Mouse (Mus musculus) lung, postnatal 0 days (tissue): ENCODE results near the gene Mcm6. TPM values are rescaled to one million over a fixed set of nuclear protein-coding genes. Genes with fewer than 3 reads are reported as not detected.
A peak's percentile ranks its signal among the peaks of the same experiment; 100 is the strongest.

Source experiments
- ATAC-seq: fragments of 200-750 bp; cut with Nextera tagmentation; 2 replicates; pipeline ENCODE4 v1.8.0; 2017; ENCODE audit warnings: moderate library complexity
- DNase-seq: peaks from one replicate; pipeline ENCODE4 v3.0.0-alpha.2; 2016; ENCODE audit warnings: low spot score
- H3K27ac ChIP-seq: fragments of 300-500 bp; sonication (generic); 2 replicates; pipeline ENCODE4 v1.5.1; 2014; ENCODE audit warnings: antibody characterized with exemption, mild to moderate bottlenecking, low read length, mixed read lengths
- H3K27me3 ChIP-seq: fragments of 300-500 bp; sonication (generic); replicated peaks from 2 replicates; pipeline ENCODE4 v1.6.1; 2014; ENCODE audit warnings: low read length, mixed read lengths; ENCODE audit not compliant: insufficient read depth
- H3K36me3 ChIP-seq: fragments of 300-500 bp; sonication (generic); 2 replicates; pipeline ENCODE4 v1.6.1; 2014; ENCODE audit warnings: low read length, mixed read lengths; ENCODE audit not compliant: insufficient read depth
- H3K4me1 ChIP-seq: fragments of 300-500 bp; sonication (generic); 2 replicates; pipeline ENCODE4 v1.6.1; 2014; ENCODE audit warnings: antibody characterized with exemption, low read depth, low read length, mixed read lengths; ENCODE audit not compliant: insufficient read depth
- H3K4me2 ChIP-seq: fragments of 300-500 bp; sonication (generic); replicated peaks from 2 replicates; pipeline ENCODE4 v1.6.1; 2014; ENCODE audit warnings: low read depth, mild to moderate bottlenecking, low read length, moderate library complexity, mixed read lengths
- H3K4me3 ChIP-seq: fragments of 300-500 bp; sonication (generic); 2 replicates; pipeline ENCODE4 v1.5.1; 2014; ENCODE audit warnings: low read depth, low read length
- H3K9ac ChIP-seq: fragments of 300-500 bp; sonication (generic); replicated peaks from 2 replicates; pipeline ENCODE4 v1.6.1; 2014; ENCODE audit warnings: low read depth, mild to moderate bottlenecking
- H3K9me3 ChIP-seq: fragments of 300-500 bp; sonication (generic); 2 replicates; pipeline ENCODE4 v1.6.1; 2016; ENCODE audit warnings: low read length, mixed read lengths
- CTCF ChIP-seq: IDR thresholded peaks from 2 replicates; pipeline ENCODE4 v1.5.1; 2016; ENCODE audit warnings: antibody characterized with exemption, mild to moderate bottlenecking
- EP300 ChIP-seq: IDR thresholded peaks from 2 replicates; pipeline ENCODE4 v1.6.1; 2016; ENCODE audit warnings: antibody characterized with exemption, mild to moderate bottlenecking, control low read depth
- WGBS: fragments of 180-500 bp; shearing (Covaris S2); extraction: QIAGEN DNeasy Blood & Tissue Kit; methylation state at CpG from one replicate; pipeline ENCODE4 v1.1.7; 2014; 5-methylcytosine and 5-hydroxymethylcytosine counted together
- polyA plus RNA-seq: library from polyadenylated mRNA; unstranded; fragments of >200 nt; fragmentation: Nextera tagmentation; extraction: Ambion mirVana; gene quantifications from 2 replicates; pipeline ENCODE4 v1.2.1, GENCODE M21; 2015

The Mcm6 gene
- 37.8 and 38.5 TPM in 2 replicates for polyA plus RNA-seq

- Histone ChIP-seq H3K36me3 (peaks cover 10% of the 10 kb centered on the region), H3K4me1 (peaks cover 8% of the 10 kb centered on the region; the same call in 1 of the 2 replicates), H3K27me3 (no peaks in the 10 kb centered on the region), H3K4me3 (peak within 1 kb of the TSS; percentile 72), H3K9me3 (no peaks in the 10 kb centered on the region), H3K9ac (peak within 1 kb of the TSS; percentile 2; the same call in 1 of the 2 replicates), H3K27ac (peak within 1 kb of the TSS; percentile 60), H3K4me2 (peak within 1 kb of the TSS; percentile 68)
- TF ChIP-seq CTCF (no peak), EP300 (no peak)
- peak; percentile 97 for DNase-seq
- ATAC-seq: peak; percentile 98
- WGBS: 2% methylated on average over 33 of the region's 38 CpGs
Observed at GRCm38 (mm10) chr1:128359554-128360376, at the start of gene Mcm6. Gene Mcm6, minus strand, starts transcription at chr1:128359664.

GRCm38 (mm10) chr1:128406846-128407245, 47.4 kb upstream of the Mcm6 start:
- H3K4me3 ChIP-seq: no peak overlapping the region
- WGBS: 39% methylated on average over 1 of the region's 1 CpGs
- no peaks in the 10 kb centered on the region for H3K9me3 ChIP-seq
- no peak overlapping the region for H3K9ac ChIP-seq
- no peaks in the 10 kb centered on the region for H3K36me3 ChIP-seq
- no peaks in the 10 kb centered on the region for H3K27me3 ChIP-seq
- TF ChIP-seq CTCF: no peak
- TF ChIP-seq EP300: no peak
- no peak overlapping the region for H3K27ac ChIP-seq
- no peak for DNase-seq
- peaks cover 3% of the 10 kb centered on the region; the same call in 1 of the 2 replicates for H3K4me1 ChIP-seq
- ATAC-seq: no peak
- H3K4me2 ChIP-seq: no peak overlapping the region

GRCm38 (mm10) chr1:128405675-128406074, 46.2 kb upstream of the Mcm6 start:
- no peaks in the 10 kb centered on the region for H3K27me3 ChIP-seq
- H3K4me2 ChIP-seq: no peak overlapping the region
- H3K9me3 ChIP-seq: no peaks in the 10 kb centered on the region
- no peak for TF ChIP-seq CTCF
- H3K36me3 ChIP-seq: no peaks in the 10 kb centered on the region
- 40% methylated on average over 1 of the region's 1 CpGs for WGBS
- no peak overlapping the region for H3K4me3 ChIP-seq
- peaks cover 3% of the 10 kb centered on the region; the same call in 1 of the 2 replicates for H3K4me1 ChIP-seq
- ATAC-seq (no peak), DNase-seq (no peak)
- no peak overlapping the region for H3K9ac ChIP-seq
- peak overlapping the region; percentile 10; the same call in 1 of the 2 replicates for H3K27ac ChIP-seq

GRCm38 (mm10) chr1:128405041-128405481, 45.6 kb upstream of the Mcm6 start:
- peak; percentile 49 for ATAC-seq
- DNase-seq: peak; percentile 20
- Histone ChIP-seq H3K4me3 (no peak overlapping the region), H3K4me1 (peaks cover 3% of the 10 kb centered on the region; the same call in 1 of the 2 replicates), H3K27me3 (no peaks in the 10 kb centered on the region), H3K36me3 (no peaks in the 10 kb centered on the region), H3K4me2 (no peak overlapping the region), H3K9ac (no peak overlapping the region), H3K9me3 (no peaks in the 10 kb centered on the region), H3K27ac (no peak overlapping the region)
- no peak for TF ChIP-seq CTCF
- peak; percentile 64 for TF ChIP-seq EP300
- 44% methylated on average over 2 of the region's 2 CpGs for WGBS

GRCm38 (mm10) chr1:128400926-128401325, 41.5 kb upstream of the Mcm6 start:
- ATAC-seq (no peak), DNase-seq (no peak)
- no peaks in the 10 kb centered on the region for H3K27me3 ChIP-seq
- H3K9ac ChIP-seq: no peak overlapping the region
- H3K36me3 ChIP-seq: no peaks in the 10 kb centered on the region
- no peaks in the 10 kb centered on the region for H3K9me3 ChIP-seq
- WGBS: 70% methylated on average over 2 of the region's 2 CpGs
- no peak overlapping the region for H3K4me2 ChIP-seq
- TF ChIP-seq CTCF (no peak), EP300 (no peak)
- H3K4me3 ChIP-seq: no peak overlapping the region
- no peak overlapping the region for H3K27ac ChIP-seq
- H3K4me1 ChIP-seq: peaks cover 3% of the 10 kb centered on the region; the same call in 1 of the 2 replicates

- ATAC-seq (no peak), DNase-seq (no peak)
- Histone ChIP-seq H3K4me2 (no peak overlapping the region), H3K27me3 (no peaks in the 10 kb centered on the region), H3K9me3 (no peaks in the 10 kb centered on the region), H3K9ac (no peak overlapping the region), H3K4me1 (no peaks in the 10 kb centered on the region), H3K36me3 (no peaks in the 10 kb centered on the region), H3K27ac (no peak overlapping the region), H3K4me3 (no peak overlapping the region)
- 76% methylated on average over 5 of the region's 5 CpGs for WGBS
- TF ChIP-seq CTCF (no peak), EP300 (no peak)
Observed at GRCm38 (mm10) chr1:128399941-128400915, 40.8 kb upstream of the Mcm6 start.
